Mouse (Mus musculus): ENCODE results near the gene Zfp664.

Zfp664 gene

DNA sequence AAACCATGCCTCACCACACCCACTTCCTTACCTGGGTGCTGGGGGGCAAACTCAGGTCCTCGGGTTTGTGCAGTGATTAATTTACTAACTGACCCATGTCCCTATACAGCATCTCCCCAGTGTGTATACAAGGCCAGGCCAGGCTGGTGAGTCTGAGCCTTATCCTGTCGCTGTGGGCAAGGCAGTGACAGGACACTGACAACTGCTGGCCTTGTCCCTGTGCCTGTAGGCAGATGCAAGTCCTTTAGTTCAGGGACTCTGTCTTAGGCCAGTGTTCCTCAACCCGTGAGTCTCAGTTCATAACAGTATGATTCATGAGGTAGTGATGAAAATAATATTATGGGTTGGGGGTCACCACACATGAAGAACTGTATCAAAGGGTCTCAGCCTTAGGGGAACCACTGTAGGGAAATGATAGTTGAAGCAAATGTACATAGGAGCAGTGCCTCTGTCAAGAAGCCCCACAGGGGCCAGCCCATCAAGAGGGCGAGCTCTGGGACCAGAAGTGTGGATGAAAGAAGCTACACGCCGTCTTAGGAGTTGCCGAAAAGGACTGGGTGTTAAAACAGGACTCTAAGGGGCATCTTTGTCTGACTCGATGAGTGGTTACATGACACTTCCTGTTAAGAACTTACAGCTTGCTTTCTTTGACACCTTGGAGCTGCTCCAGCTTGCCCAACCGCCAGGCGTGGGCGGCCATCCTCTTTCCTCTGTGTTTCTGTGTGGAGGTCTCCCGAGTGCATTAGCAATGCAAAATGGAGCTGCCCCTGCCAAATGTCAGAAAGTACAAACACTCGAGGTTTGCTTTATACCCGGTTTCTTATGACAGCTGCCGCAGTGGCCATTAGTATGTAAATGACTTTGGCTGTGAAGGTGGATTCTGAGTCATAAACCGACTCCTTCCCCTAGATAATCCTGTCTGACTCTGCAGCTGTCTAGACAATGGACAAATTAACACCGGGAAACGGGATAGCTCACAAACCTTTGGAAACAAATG lies 60.2 kb downstream of the Zfp664 start:
- DNase-seq (ENCODE audit: low spot score in 2 of 2): peak; percentile 74 to 80

GRCm38 (mm10) chr5:124929425-124930054 lies 67.0 kb downstream of the Zfp664 start:
- no peak for DNase-seq (ENCODE audit: low spot score in 2 of 2)

- peak in 1 of 2 experiments; percentile 65 for DNase-seq (ENCODE audit: low spot score in 2 of 2)
Measured at GRCm38 (mm10) chr5:124930055-124930439, 67.6 kb downstream of the Zfp664 start.

GRCm38 (mm10) chr5:124930603-124931002 lies 68.1 kb downstream of the Zfp664 start:
- no peak for DNase-seq (ENCODE audit: low spot score in 2 of 2)

GRCm38 (mm10) chr5:124931076-124931475 lies 68.6 kb downstream of the Zfp664 start:
- no peak for DNase-seq (ENCODE audit: low spot score in 2 of 2)

DNA sequence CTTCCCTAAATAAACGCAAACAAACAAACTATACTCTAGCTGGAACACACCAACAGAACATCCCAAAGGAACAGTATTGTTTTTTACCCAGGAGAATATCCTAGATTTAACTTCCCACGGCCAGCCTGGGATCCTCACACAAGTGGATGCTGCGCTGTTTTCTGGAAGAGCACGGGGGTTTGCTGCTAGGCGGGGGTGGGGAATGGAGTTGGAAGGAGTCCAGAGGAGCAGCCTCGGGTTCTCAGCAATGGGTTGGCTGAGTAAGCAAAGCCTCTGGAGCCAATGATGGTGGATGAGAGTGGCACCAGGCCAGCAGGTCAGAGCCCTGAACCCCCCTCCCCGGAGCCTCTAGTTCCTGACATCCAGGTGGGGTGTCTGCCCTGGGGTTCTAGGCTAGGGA lies 72.1 kb downstream of the Zfp664 start:
- peak; percentile 57 to 58 for DNase-seq (ENCODE audit: low spot score in 2 of 2)

- DNase-seq (ENCODE audit: low spot score in 2 of 2): peak; percentile 69 to 77
Measured at GRCm38 (mm10) chr5:124943181-124943792, 80.8 kb downstream of the Zfp664 start.

DNA sequence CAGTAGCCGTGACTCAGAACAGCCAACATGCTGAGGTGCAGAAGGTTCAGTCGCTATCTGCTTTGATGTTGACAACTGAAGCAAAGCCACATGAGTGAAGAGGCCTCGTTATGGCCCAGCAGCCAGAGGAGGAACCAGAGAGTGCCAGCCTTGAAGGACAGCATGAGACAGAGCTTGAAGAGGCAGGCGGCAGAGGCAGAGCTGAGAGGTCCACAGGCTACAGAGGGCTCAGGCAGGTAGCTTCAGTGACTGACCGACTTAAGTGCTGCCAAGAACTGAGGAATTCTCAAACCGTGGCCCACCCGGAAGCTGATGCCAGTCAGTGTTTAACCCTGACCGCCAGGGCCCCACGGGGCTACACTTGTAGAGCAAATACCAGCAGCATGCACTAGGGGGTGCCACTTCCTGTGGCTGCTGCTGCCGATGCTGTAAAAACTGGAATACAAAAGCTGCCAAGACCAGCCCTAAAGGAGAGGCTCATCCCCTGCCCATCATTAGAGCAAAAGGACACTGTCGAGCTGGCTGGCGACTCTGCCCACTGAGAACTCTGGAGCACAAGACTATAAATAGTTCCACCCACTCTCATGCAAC lies 81.4 kb downstream of the Zfp664 start:
- DNase-seq (ENCODE audit: low spot score in 2 of 2): peak in 1 of 2 experiments; percentile 54

- DNase-seq (ENCODE audit: low spot score in 2 of 2): no peak
Measured at GRCm38 (mm10) chr5:124944384-124944783, 81.9 kb downstream of the Zfp664 start.

DNA sequence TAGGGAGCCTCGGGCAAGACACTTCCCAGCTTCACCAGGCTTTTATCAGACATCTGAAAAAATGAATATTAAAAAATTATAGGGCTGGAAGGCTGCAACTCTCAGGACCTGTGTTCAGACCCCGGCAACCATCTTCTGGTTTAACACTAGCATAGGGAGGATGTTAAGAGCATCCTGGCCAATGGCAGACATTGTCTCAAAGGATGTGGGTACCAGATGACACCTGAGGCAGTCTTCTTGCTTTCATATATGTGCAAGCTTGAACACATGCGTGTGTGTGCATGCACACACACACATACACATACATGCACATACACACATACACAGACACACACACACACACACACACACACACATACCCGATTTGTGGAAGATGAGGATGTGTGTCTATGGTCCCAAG lies 82.6 kb downstream of the Zfp664 start:
- DNase-seq (ENCODE audit: low spot score in 2 of 2): no peak

DNA sequence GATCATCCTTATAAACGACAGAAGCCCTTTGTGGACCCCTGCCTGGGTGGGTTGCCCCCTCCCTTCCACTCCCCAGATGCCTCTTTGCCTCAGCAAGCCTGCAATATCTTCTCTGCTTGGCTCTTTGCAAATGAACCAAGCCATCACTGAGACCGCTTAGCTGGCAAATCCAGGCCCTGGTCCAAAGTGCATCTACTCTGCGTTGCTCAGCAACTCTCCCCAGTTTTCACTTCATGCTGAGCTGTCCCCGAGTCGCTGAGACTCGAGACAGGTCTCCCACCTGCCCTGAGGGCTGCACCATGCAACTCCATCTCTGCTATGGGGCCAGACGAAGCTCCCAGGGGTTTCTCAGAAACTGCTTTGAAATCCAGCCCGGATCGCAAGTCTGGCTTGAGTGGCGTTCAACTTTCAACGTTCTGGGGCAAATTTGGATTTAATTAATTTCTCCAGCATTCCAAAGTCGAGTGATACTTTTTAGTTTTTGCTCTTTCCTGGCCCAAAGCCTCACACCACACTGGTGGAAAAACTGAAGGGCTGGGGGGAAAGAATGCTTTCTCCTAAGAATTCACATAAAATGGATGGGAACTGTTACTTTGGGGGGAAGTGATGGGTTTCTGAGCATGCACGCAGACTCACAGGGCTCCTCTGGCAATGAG lies 88.3 kb downstream of the Zfp664 start:
- DNase-seq (ENCODE audit: low spot score in 2 of 2): no peak

GRCm38 (mm10) chr5:124951333-124951732 lies 88.8 kb downstream of the Zfp664 start:
- DNase-seq (ENCODE audit: low spot score in 2 of 2): peak in 1 of 2 experiments; percentile 30
